Mouse (Mus musculus): ENCODE results near the gene Napa. TPM values are rescaled to one million over a fixed set of nuclear protein-coding genes. Genes with fewer than 3 reads are reported as not detected.

Gene Napa
- total RNA-seq, 1 experiment from 2014 or later = 76.8 TPM

- peak; percentile 51; the same call in 1 of the 2 replicates for ATAC-seq (replicated peaks; ENCODE audit: insufficient number of reproducible peaks, low FRiP score, low TSS enrichment, poor library complexity, severe bottlenecking)
These were observed 62.4 kb downstream of the Napa start for GRCm38 (mm10) chr7:16160702-16161101.

DNA sequence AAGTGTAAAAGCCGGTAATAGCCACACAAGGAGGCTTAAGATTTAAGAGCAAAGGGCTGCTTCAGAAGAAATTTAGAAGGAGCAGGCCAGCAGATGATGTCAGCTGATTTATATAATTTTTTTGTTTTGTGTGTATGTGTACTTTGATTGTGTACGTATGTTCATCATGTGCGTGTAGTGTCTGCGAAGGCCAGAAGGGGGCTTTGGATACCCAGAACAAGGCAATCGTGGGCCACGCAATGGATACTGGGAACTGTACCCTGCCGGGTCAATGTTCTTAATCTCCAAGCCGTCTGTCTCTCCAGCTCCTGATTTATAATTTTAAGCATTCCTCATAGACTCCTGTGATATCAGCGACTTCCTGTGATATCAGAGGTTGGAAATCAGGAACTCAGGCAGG is 63.0 kb downstream of the Napa start:
- ATAC-seq (replicated peaks; ENCODE audit: insufficient number of reproducible peaks, low FRiP score, low TSS enrichment, poor library complexity, severe bottlenecking) = no peak

DNA sequence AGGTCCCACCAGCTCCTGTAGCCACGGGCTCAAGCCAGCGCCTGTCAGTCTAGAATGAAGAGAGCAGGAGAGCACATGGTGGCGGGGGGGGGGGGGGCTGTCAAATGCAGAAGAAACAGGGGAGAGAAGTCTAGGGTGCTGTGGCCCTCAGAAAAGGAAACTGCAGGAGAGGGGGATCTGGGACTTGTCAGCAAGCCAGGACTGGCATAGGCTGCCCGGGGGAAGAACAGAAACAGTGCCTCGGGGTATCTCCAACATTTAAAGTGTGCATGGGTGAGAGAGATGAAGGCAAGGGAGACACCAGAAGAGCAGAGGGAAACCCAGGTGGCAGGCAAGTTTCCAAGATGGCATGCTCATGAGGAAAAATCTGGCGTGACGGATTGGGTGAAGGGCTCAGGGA is 63.8 kb downstream of the Napa start:
- ATAC-seq (replicated peaks; ENCODE audit: insufficient number of reproducible peaks, low FRiP score, low TSS enrichment, poor library complexity, severe bottlenecking) = no peak

Other genes starting within 250 kb of the Napa start
- gene Crx, start 218.5 kb upstream of the Napa start, total RNA-seq (2017) = not detected in 3 replicates
- gene Crxos, start 215.8 kb upstream of the Napa start, total RNA-seq (2017) = not detected in 3 replicates
- 42.8 to 94.2 TPM (median 48.6 TPM) in 3 replicates for gene Selenow, start 176.1 kb upstream of the Napa start, total RNA-seq (2017)
- 208 to 319 TPM (median 268 TPM) in 3 replicates for gene Nop53, start 152.4 kb upstream of the Napa start, total RNA-seq (2017)
- gene Ehd2, start 130.9 kb upstream of the Napa start, total RNA-seq (2017) = 0.49 TPM in 1 of 3 replicates, not detected in the others
- gene Bicra, start 50.5 kb upstream of the Napa start, total RNA-seq (2017) = 2.2 to 10.0 TPM (median 2.6 TPM) in 3 replicates
- gene Zfp541, start 36.6 kb upstream of the Napa start, total RNA-seq (2017) = 0.11 to 0.29 TPM in 2 of 3 replicates, not detected in the other
- 9.6 to 18.6 TPM (median 15.9 TPM) in 3 replicates for gene Kptn, start 21.4 kb downstream of the Napa start, total RNA-seq (2017)
- gene Slc8a2, start 31.4 kb downstream of the Napa start, total RNA-seq (2017) = not detected in 3 replicates
- gene Meis3, start 76.6 kb downstream of the Napa start, total RNA-seq (2017) = 3.0 to 15.5 TPM (median 6.4 TPM) in 3 replicates
- 7.7 to 12.4 TPM (median 10.4 TPM) in 3 replicates for gene Dhx34, start 123.6 kb downstream of the Napa start, total RNA-seq (2017)
- gene C5ar2, start 145.7 kb downstream of the Napa start, total RNA-seq (2017) = 2.9 to 8.0 TPM (median 7.0 TPM) in 3 replicates
- 11.2 to 17.0 TPM (median 13.7 TPM) in 3 replicates for gene C5ar1, start 161.1 kb downstream of the Napa start, total RNA-seq (2017)
- gene Inafm1, start 175.2 kb downstream of the Napa start, total RNA-seq (2017) = 9.4 to 16.4 TPM (median 12.3 TPM) in 3 replicates
- gene Ccdc9, start 188.3 kb downstream of the Napa start, total RNA-seq (2017) = 231 to 284 TPM (median 256 TPM) in 3 replicates
- gene Bbc3, start 209.9 kb downstream of the Napa start, total RNA-seq (2017) = 26.4 to 30.9 TPM (median 30.1 TPM) in 3 replicates